Mouse (Mus musculus) small intestine, adult 2 months (tissue): ENCODE results near the gene Ddx24. TPM values are rescaled to one million over a fixed set of nuclear protein-coding genes. Genes with fewer than 3 reads are reported as not detected.

Source experiments
- H3K27ac ChIP-seq: fragments of 200-500 bp; 2 replicates; pipeline ENCODE4 v1.5.1; 2012; ENCODE audit warnings: low read depth, low read length, control low read depth, inconsistent platforms; ENCODE audit not compliant: insufficient read depth
- H3K27me3 ChIP-seq: fragments of 200-500 bp; 2 replicates; pipeline ENCODE4 v1.6.1; 2012; ENCODE audit warnings: mild to moderate bottlenecking, moderate library complexity, low read length, inconsistent platforms; ENCODE audit not compliant: control insufficient read depth, insufficient read depth
- H3K36me3 ChIP-seq: fragments of 200-500 bp; 2 replicates; pipeline ENCODE4 v1.6.1; 2012; ENCODE audit warnings: mild to moderate bottlenecking, low read length, control low read depth, inconsistent platforms; ENCODE audit not compliant: control insufficient read depth, insufficient read depth
- H3K4me1 ChIP-seq: fragments of 200-500 bp; 2 replicates; pipeline ENCODE4 v1.6.1; 2012; ENCODE audit warnings: low read length, inconsistent platforms, mixed read lengths; ENCODE audit not compliant: control insufficient read depth, insufficient read depth, insufficient read length
- H3K4me3 ChIP-seq: fragments of 200-500 bp; 2 replicates; pipeline ENCODE4 v1.5.1; 2012; ENCODE audit warnings: low read depth, mild to moderate bottlenecking, control low read depth, inconsistent platforms, low read length, moderate library complexity
- CTCF ChIP-seq: fragments of 200-500 bp; IDR thresholded peaks from 2 replicates; pipeline ENCODE4 v1.5.1; 2012; ENCODE audit warnings: low read depth, mild to moderate bottlenecking, control low read depth, inconsistent platforms, low read length, moderate library complexity, mixed read lengths; ENCODE audit not compliant: insufficient replicate concordance, insufficient read length; ENCODE audit errors: extremely low read depth
- POLR2A ChIP-seq: fragments of 200-500 bp; IDR thresholded peaks from 2 replicates; pipeline ENCODE4 v1.6.1; 2012; ENCODE audit warnings: low read depth, mild to moderate bottlenecking, control low read depth, inconsistent platforms, low read length, moderate library complexity
- WGBS: fragments of 180-500 bp; shearing (Covaris S2); methylation state at CpG from one replicate; pipeline ENCODE4 v1.1.7; 2018; 5-methylcytosine and 5-hydroxymethylcytosine counted together
- polyA plus RNA-seq: library from polyadenylated mRNA; depleted of rRNA; stranded (reverse); fragments of >200 nt; gene quantifications from 2 replicates; pipeline ENCODE4 v1.2.3, GENCODE M21; 2012

Ddx24 gene
- polyA plus RNA-seq, 1 experiment = 21.8 TPM

- 92% methylated on average over 4 of the region's 4 CpGs for WGBS
- Histone ChIP-seq H3K4me1 (no peaks in the 10 kb centered on the region; the same call in 1 of the 2 replicates), H3K36me3 (peaks cover 67% of the 10 kb centered on the region), H3K27ac (no peak within 1 kb of the TSS), H3K4me3 (no peak within 1 kb of the TSS), H3K27me3 (no peaks in the 10 kb centered on the region)
- TF ChIP-seq POLR2A (no peak), CTCF (no peak)
Measured at GRCm38 (mm10) chr12:103407720-103408119, 17.9 kb downstream of the Ddx24 start, which contains the start of gene 9330161L09Rik. 9330161L09Rik (minus strand) TSS chr12:103407820.

- 88% methylated on average over 18 of the region's 18 CpGs for WGBS
- no peak for TF ChIP-seq CTCF
- no peak for TF ChIP-seq POLR2A
- Histone ChIP-seq H3K27me3 (no peaks in the 10 kb centered on the region), H3K27ac (no peak overlapping the region), H3K4me3 (no peak overlapping the region), H3K4me1 (no peaks in the 10 kb centered on the region; the same call in 1 of the 2 replicates), H3K36me3 (peaks cover 34% of the 10 kb centered on the region)
Measured at GRCm38 (mm10) chr12:103404131-103404530, 21.5 kb downstream of the Ddx24 start.

GRCm38 (mm10) chr12:103396751-103397150, 28.9 kb downstream of the Ddx24 start:
- Histone ChIP-seq H3K4me1 (no peaks in the 10 kb centered on the region), H3K27ac (no peak overlapping the region), H3K36me3 (no peaks in the 10 kb centered on the region), H3K27me3 (no peaks in the 10 kb centered on the region), H3K4me3 (no peak overlapping the region)
- WGBS = 82% methylated on average over 7 of the region's 7 CpGs
- TF ChIP-seq POLR2A (no peak), CTCF (no peak)

- no peak for TF ChIP-seq POLR2A
- no peak for TF ChIP-seq CTCF
- WGBS = 70% methylated on average over 12 of the region's 12 CpGs
- Histone ChIP-seq H3K36me3 (no peaks in the 10 kb centered on the region), H3K4me1 (no peaks in the 10 kb centered on the region), H3K27ac (no peak overlapping the region), H3K4me3 (no peak overlapping the region), H3K27me3 (no peaks in the 10 kb centered on the region)
Measured at GRCm38 (mm10) chr12:103395486-103396275, 29.9 kb downstream of the Ddx24 start.

- Histone ChIP-seq H3K4me3 (no peak overlapping the region), H3K4me1 (peaks cover 6% of the 10 kb centered on the region; the same call in 1 of the 2 replicates), H3K27me3 (no peaks in the 10 kb centered on the region), H3K36me3 (no peaks in the 10 kb centered on the region), H3K27ac (no peak overlapping the region)
- 34% methylated on average over 6 of the region's 6 CpGs for WGBS
- no peak for TF ChIP-seq POLR2A
- no peak for TF ChIP-seq CTCF
Measured at GRCm38 (mm10) chr12:103393528-103393927, 32.1 kb downstream of the Ddx24 start.

GRCm38 (mm10) chr12:103391098-103391497, 34.5 kb downstream of the Ddx24 start:
- WGBS = 64% methylated on average over 7 of the region's 7 CpGs
- no peak overlapping the region for H3K4me3 ChIP-seq
- no peak for TF ChIP-seq POLR2A
- no peak for TF ChIP-seq CTCF
- H3K4me1 ChIP-seq = peaks cover 6% of the 10 kb centered on the region; the same call in 1 of the 2 replicates
- no peaks in the 10 kb centered on the region for H3K27me3 ChIP-seq
- no peak overlapping the region for H3K27ac ChIP-seq
- no peaks in the 10 kb centered on the region for H3K36me3 ChIP-seq

GRCm38 (mm10) chr12:103389982-103390381, 35.6 kb downstream of the Ddx24 start:
- no peaks in the 10 kb centered on the region for H3K36me3 ChIP-seq
- no peaks in the 10 kb centered on the region for H3K27me3 ChIP-seq

More at GRCm38 (mm10) chr12:103389982-103390381, 35.6 kb downstream of the Ddx24 start:
- 66% methylated on average over 4 of the region's 4 CpGs for WGBS
- Histone ChIP-seq H3K4me1 (peaks cover 6% of the 10 kb centered on the region; the same call in 1 of the 2 replicates), H3K27ac (no peak overlapping the region), H3K4me3 (no peak overlapping the region)
- TF ChIP-seq POLR2A (no peak), CTCF (no peak)
